Mouse (Mus musculus) liver, embryonic 15.5 days (tissue): ENCODE measurements around the gene Cdk14. TPM values are rescaled to one million over a fixed set of nuclear protein-coding genes. Genes with fewer than 3 reads are reported as not detected.
A peak's percentile ranks its signal among the peaks of the same experiment; 100 is the strongest.

Experiments used
- ATAC-seq: fragments of 200-750 bp; cut with Nextera tagmentation; 2 replicates; pipeline ENCODE4 v1.8.0; 2017; ENCODE audit warnings: moderate number of reproducible peaks, mild to moderate bottlenecking, moderate library complexity; ENCODE audit not compliant: insufficient read depth
- H3K27ac ChIP-seq: fragments of 300-500 bp; sonication (generic); replicated peaks from 2 replicates; pipeline ENCODE4 v1.5.1; 2015; ENCODE audit warnings: mild to moderate bottlenecking, inconsistent platforms
- H3K27me3 ChIP-seq: fragments of 300-500 bp; sonication (generic); 2 replicates; pipeline ENCODE4 v1.6.1; 2015; ENCODE audit warnings: mild to moderate bottlenecking, inconsistent platforms
- H3K36me3 ChIP-seq: fragments of 300-500 bp; sonication (generic); replicated peaks from 2 replicates; pipeline ENCODE4 v1.6.1; 2015; ENCODE audit warnings: moderate library complexity, mild to moderate bottlenecking, inconsistent platforms
- H3K4me1 ChIP-seq: fragments of 300-500 bp; sonication (generic); replicated peaks from 2 replicates; pipeline ENCODE4 v1.6.1; 2015; ENCODE audit warnings: inconsistent platforms
- H3K4me2 ChIP-seq: fragments of 300-500 bp; sonication (generic); 2 replicates; pipeline ENCODE4 v1.6.1; 2015; ENCODE audit warnings: moderate library complexity, mild to moderate bottlenecking, inconsistent platforms
- H3K4me3 ChIP-seq: fragments of 300-500 bp; sonication (generic); replicated peaks from 2 replicates; pipeline ENCODE4 v1.5.1; 2015; ENCODE audit warnings: mild to moderate bottlenecking, inconsistent platforms
- H3K9ac ChIP-seq: fragments of 300-500 bp; sonication (generic); 2 replicates; pipeline ENCODE4 v1.6.1; 2015; ENCODE audit warnings: moderate library complexity, mild to moderate bottlenecking, inconsistent platforms
- H3K9me3 ChIP-seq: fragments of 300-500 bp; sonication (generic); replicated peaks from 2 replicates; pipeline ENCODE4 v1.6.1; 2016; ENCODE audit warnings: inconsistent platforms
- WGBS: fragments of 180-500 bp; shearing (Covaris S2); methylation state at CpG from one replicate; pipeline ENCODE4 v1.1.7; 2015; ENCODE audit warnings: mixed read lengths; ENCODE audit not compliant: insufficient replicate concordance; 5-methylcytosine and 5-hydroxymethylcytosine counted together
- polyA plus RNA-seq: library from polyadenylated mRNA; unstranded; fragments of >200 nt; fragmentation: Nextera tagmentation; extraction: Ambion mirVana; gene quantifications from 2 replicates; pipeline ENCODE4 v1.2.1, GENCODE M21; 2015

Gene Cdk14
- polyA plus RNA-seq, 1 experiment from 2014 or later, result 1.2 TPM

DNA sequence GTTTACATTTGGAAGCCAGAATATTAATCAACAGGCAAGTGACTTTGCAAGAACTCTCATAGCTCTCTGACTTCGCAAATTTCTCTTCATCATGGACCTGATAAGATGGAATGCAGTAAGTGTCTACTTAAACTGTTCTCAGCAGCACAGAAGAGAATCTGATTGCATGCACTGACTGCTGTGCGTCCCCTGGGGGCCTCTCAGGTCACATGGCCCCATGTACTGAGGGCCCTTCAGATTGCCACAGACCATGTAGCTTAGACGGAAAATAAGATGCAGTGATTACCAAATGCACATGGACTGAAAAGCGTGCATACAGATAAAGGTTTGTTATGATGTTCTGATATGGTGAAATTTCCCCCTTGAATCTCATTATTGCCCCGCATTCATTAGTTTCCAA lies 653.4 kb downstream of the Cdk14 start:
- no peak overlapping the region for H3K27ac ChIP-seq
- no peak for ATAC-seq
- H3K27me3 ChIP-seq, result no peaks in the 10 kb centered on the region
- no peak overlapping the region for H3K4me3 ChIP-seq
- H3K9me3 ChIP-seq, result no peaks in the 10 kb centered on the region
- no peak overlapping the region for H3K9ac ChIP-seq
- no peaks in the 10 kb centered on the region for H3K4me1 ChIP-seq
- H3K36me3 ChIP-seq, result no peaks in the 10 kb centered on the region
- 61% methylated on average over 5 of the region's 5 CpGs for WGBS
- no peak overlapping the region for H3K4me2 ChIP-seq

DNA sequence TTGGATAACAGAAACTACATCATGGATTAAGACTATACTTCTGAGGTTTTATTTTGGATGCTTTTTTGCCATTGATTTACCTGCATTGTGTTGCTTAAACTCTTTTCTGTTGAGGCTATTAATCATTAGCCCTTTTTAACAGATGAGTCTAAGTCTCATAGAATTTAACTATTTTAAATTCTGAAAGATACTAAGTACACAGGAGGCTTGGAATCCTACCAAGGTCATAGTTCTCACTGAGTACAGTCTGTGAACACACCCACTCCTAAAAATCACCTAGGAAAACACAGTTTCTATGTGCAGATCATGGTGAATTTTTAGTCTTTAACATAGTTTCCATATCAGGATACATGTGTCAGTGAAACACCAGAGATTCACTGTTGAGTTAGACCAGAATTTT lies 658.2 kb downstream of the Cdk14 start:
- no peak for ATAC-seq
- H3K4me3 ChIP-seq, result no peak overlapping the region
- no peaks in the 10 kb centered on the region for H3K36me3 ChIP-seq
- H3K27ac ChIP-seq, result no peak overlapping the region
- no peaks in the 10 kb centered on the region for H3K9me3 ChIP-seq
- H3K9ac ChIP-seq, result no peak overlapping the region
- peaks cover 32% of the 10 kb centered on the region for H3K27me3 ChIP-seq
- H3K4me2 ChIP-seq, result no peak overlapping the region
- no peaks in the 10 kb centered on the region for H3K4me1 ChIP-seq

DNA sequence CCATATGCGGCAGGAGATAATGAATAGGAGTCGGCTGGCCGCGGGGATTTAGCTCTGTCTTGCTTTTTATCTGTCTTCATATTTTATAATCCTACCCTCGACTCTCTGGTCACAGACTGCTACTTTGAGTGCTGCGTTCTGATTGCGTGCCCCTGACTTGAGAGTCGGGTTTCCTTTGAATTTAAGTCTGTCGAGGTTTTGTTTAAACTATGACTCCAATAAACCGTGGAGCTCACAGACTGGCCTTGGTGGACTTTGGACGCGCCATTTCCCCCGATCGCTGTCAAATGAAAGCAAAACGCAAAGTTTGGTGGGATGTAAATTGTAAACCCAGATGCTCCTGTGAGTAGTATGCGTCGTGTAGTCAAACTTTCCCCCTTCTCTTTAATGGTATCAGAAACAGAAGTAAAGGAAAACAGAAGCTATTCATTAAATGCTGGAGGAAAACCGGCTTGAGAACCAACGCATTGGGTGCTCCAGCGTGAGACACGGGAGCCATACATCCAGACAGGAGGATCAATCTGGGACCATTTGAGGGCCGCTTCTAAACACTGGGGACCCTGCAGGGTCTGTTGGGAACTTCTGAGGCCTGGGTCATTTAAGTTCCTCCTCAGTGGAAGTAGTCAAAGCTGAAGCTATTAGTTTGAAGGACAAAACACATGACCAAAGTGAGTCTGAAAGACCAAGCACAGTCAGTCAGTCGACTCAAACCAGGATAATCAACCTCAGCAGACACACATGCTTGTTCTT lies 661.6 kb downstream of the Cdk14 start:
- WGBS, result 1% methylated on average over 23 of the region's 23 CpGs
- Histone ChIP-seq H3K9ac (no peak overlapping the region), H3K4me2 (peak overlapping the region; percentile 63), H3K4me1 (no peaks in the 10 kb centered on the region), H3K9me3 (no peaks in the 10 kb centered on the region), H3K4me3 (peak overlapping the region; percentile 59), H3K27me3 (peaks cover 62% of the 10 kb centered on the region), H3K27ac (peak overlapping the region; percentile 45; the same call in 1 of the 2 replicates), H3K36me3 (no peaks in the 10 kb centered on the region)
- no peak; the same call in 1 of the 2 replicates for ATAC-seq

DNA sequence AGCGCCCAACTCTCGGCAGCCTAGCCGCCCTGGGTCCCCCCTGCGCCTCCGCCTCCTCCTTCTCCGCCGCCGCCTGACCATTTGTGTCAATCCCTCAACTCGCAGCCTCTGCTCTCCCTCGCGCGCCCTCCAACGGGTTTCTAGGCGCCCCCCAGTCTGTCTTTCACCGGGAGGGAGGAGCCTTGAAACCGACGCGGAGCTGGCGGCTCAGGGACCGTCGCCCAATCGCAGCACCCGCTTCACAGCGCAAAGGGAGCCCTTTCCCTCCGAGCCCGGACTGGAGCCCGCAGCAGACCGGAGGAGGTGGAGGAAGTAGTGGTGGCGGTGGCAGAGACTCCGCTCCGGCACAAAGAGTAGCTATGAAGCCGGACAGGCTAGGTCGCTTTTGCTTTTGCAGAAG lies 662.2 kb downstream of the Cdk14 start, which contains the start of gene Fzd1:
Gene Fzd1, minus strand, starts transcription at position 134 of the 400 bp plus-strand sequence.
- Histone ChIP-seq H3K27ac (peak within 1 kb of the TSS; percentile 73), H3K9me3 (no peaks in the 10 kb centered on the region), H3K4me2 (peak within 1 kb of the TSS; percentile 63), H3K4me1 (no peaks in the 10 kb centered on the region), H3K9ac (peak within 1 kb of the TSS; percentile 35; the same call in 1 of the 2 replicates), H3K27me3 (peaks cover 62% of the 10 kb centered on the region), H3K36me3 (no peaks in the 10 kb centered on the region), H3K4me3 (peak within 1 kb of the TSS; percentile 59)
- 1% methylated on average over 33 of the region's 33 CpGs for WGBS
- ATAC-seq, result peak; percentile 83

DNA sequence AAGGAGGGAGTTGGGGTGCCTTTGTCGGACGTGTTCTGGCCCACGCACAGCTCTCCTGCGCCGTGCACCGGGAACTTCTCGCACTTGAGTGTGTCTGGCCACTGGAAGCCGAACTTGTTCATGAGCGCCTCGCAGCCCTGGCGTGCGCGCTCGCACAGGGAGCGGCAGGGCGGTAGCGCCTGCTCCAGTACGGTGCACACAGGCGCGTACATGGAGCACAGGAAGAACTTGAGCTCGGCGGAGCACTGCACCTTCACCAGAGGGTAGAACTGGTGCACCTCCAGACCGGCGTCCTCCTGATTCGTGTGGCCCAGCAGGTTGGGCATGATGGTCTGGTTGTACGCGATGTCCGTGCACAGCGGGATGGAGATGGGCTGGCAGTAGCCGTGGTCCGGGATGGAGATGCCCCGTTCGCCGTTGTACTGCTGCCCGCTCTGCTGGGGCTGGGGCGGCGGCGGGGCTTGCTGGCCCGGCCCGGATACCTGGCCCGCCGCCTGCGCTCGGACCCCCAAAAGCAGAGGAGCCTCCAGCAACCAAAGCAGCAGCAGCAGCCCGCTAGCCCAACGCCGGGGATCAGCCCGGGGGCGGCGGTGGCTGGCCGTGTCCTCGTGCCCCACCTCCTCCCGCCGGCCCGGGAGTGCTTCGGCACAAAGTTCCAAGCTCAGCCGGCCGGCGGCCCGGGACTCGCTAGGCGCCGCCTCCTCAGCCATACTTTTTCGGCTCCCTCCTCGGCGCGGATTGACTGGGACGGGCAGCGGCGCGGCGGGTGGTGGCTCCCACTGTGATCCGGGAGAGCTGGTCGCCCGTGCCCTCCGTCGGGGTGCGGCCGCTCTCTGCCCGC lies 663.0 kb downstream of the Cdk14 start:
- WGBS, result under 1% methylated on average over 79 of the region's 80 CpGs
- H3K36me3 ChIP-seq, result no peaks in the 10 kb centered on the region
- H3K9me3 ChIP-seq, result no peaks in the 10 kb centered on the region
- ATAC-seq, result peak; percentile 62
- peak overlapping the region; percentile 63 for H3K4me2 ChIP-seq
- H3K27ac ChIP-seq, result peak overlapping the region; percentile 73
- H3K27me3 ChIP-seq, result peaks cover 62% of the 10 kb centered on the region
- peak overlapping the region; percentile 35; the same call in 1 of the 2 replicates for H3K9ac ChIP-seq
- no peaks in the 10 kb centered on the region for H3K4me1 ChIP-seq
- H3K4me3 ChIP-seq, result peak overlapping the region; percentile 59

DNA sequence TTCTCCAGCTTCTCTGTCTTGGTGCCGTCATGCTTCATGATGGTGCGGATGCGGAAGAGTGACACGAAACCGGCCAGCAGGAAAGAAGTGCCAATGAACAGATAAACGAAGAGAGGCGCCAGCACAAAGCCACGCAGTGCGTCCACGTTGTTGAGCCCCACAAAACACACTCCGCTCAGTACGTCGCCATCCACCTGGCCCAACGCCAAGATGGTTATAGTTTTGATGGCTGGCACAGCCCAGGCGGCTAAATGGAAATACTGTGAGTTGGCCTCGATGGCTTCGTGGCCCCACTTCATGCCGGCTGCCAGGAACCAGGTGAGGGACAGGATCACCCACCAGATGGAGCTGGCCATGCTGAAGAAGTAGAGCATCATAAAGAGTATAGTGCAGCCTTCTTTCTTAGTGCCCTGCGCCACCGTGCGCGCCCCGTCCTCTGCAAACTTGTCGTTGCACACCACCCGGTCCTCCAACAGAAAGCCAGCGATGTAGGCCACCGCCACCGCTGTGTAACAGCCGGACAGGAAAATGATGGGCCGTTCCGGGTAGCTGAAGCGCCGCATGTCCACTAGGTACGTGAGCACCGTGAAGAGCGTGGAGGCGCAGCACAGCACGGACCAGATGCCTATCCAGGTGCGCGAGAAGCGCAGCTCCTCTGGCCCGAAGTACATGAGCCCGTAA lies 664.0 kb downstream of the Cdk14 start:
- no peak for ATAC-seq

DNA sequence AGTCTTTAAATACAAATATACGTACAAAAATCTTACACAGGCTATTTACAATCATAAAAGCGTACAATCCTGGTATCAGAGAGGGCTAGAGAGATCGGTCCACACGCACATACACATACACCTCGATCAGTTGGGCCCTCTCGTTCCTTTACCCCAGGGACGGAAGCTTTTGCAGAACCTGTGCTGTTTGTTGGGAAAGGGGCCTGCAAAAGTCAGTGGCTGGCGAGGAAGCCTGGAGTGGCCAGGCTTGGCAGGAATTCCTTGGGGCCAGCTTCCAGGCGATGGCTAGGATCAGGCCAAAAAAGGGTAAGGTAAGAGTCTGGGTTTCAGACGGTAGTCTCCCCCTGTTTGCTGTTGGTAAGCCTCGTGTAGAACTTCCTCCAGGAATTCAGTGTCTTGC lies 664.8 kb downstream of the Cdk14 start:
- no peak overlapping the region for H3K4me2 ChIP-seq
- H3K27me3 ChIP-seq, result peaks cover 62% of the 10 kb centered on the region
- no peaks in the 10 kb centered on the region for H3K4me1 ChIP-seq
- peak overlapping the region; percentile 59; the same call in 1 of the 2 replicates for H3K4me3 ChIP-seq
- ATAC-seq, result no peak
- no peaks in the 10 kb centered on the region for H3K9me3 ChIP-seq
- no peak overlapping the region for H3K27ac ChIP-seq
- 37% methylated on average over 11 of the region's 11 CpGs for WGBS
- H3K36me3 ChIP-seq, result no peaks in the 10 kb centered on the region
- no peak overlapping the region for H3K9ac ChIP-seq

More for the DNA sequence above, 664.0 kb downstream of the Cdk14 start:
- Histone ChIP-seq H3K4me3 (peak overlapping the region; percentile 59), H3K9ac (no peak overlapping the region), H3K27me3 (peaks cover 62% of the 10 kb centered on the region), H3K9me3 (no peaks in the 10 kb centered on the region), H3K4me1 (no peaks in the 10 kb centered on the region), H3K36me3 (no peaks in the 10 kb centered on the region), H3K4me2 (peak overlapping the region; percentile 63), H3K27ac (no peak overlapping the region)
- 6% methylated on average over 43 of the region's 43 CpGs for WGBS

DNA sequence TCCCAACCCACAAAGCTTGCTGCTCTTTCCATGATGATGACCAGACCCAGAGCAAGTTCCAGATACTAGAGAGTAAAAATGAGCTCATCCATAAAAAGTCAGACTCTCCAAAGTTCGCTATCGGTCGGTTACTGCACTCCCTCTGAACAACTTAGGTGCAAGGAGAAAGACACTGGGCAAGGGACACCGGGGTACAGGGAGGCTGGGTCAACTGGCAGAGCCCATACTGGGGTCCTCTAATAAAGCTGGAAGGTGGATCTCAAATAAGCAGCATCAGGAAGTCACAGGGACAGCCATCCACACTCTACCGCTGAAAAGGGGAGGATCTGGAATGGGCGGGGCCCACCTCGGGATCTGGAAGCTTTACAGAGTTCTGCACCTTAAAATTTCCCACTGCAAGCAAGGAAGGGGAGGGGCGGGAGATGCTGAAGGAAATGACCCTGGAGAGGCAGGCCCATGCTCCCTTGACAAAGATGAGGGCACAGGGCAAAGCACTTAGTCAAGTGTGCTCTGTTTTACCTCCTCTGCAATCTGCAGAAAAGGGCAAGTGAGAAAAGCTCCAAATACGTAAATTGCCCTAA lies 665.3 kb downstream of the Cdk14 start:
- Histone ChIP-seq H3K4me3 (no peak overlapping the region), H3K4me2 (no peak overlapping the region), H3K4me1 (no peaks in the 10 kb centered on the region), H3K9ac (no peak overlapping the region), H3K27ac (no peak overlapping the region), H3K27me3 (peaks cover 59% of the 10 kb centered on the region), H3K9me3 (no peaks in the 10 kb centered on the region), H3K36me3 (no peaks in the 10 kb centered on the region)
- WGBS, result 33% methylated on average over 9 of the region's 9 CpGs
- no peak for ATAC-seq
